Mouse (Mus musculus) hindbrain, embryonic 16.5 days (tissue): ENCODE results near the gene Atp1b3. TPM values are rescaled to one million over a fixed set of nuclear protein-coding genes. Genes with fewer than 3 reads are reported as not detected.
"Not testable (repeated sequence)": the region's sequence is repeated elsewhere in the genome, so short reads cannot be mapped to it uniquely, and the experiment has no call there.

Source experiments
- ATAC-seq: fragments of 200-750 bp; cut with Nextera tagmentation; 2 replicates; pipeline ENCODE4 v1.8.0; 2017; ENCODE audit warnings: moderate TSS enrichment, moderate library complexity
- H3K27ac ChIP-seq: fragments of 300-500 bp; sonication (generic); 2 replicates; pipeline ENCODE4 v1.5.1; 2014; ENCODE audit warnings: low read depth, mild to moderate bottlenecking, control low read depth, low read length, moderate library complexity
- H3K27me3 ChIP-seq: fragments of 300-500 bp; sonication (generic); replicated peaks from 2 replicates; pipeline ENCODE4 v1.6.1; 2014; ENCODE audit warnings: low read length; ENCODE audit not compliant: control insufficient read depth, insufficient read depth
- H3K36me3 ChIP-seq: fragments of 300-500 bp; sonication (generic); 2 replicates; pipeline ENCODE4 v1.6.1; 2014; ENCODE audit warnings: mild to moderate bottlenecking, low read length, moderate library complexity, mixed read lengths; ENCODE audit not compliant: control insufficient read depth, insufficient read depth
- H3K4me1 ChIP-seq: fragments of 300-500 bp; sonication (generic); 2 replicates; pipeline ENCODE4 v1.6.1; 2014; ENCODE audit warnings: low read depth, low read length; ENCODE audit not compliant: control insufficient read depth, insufficient read depth
- H3K4me2 ChIP-seq: fragments of 300-500 bp; sonication (generic); 2 replicates; pipeline ENCODE4 v1.6.1; 2014; ENCODE audit warnings: mild to moderate bottlenecking, low read length, control low read depth, moderate library complexity
- H3K4me3 ChIP-seq: fragments of 300-500 bp; sonication (generic); 2 replicates; pipeline ENCODE4 v1.5.1; 2014; ENCODE audit warnings: mild to moderate bottlenecking, low read length, control low read depth, moderate library complexity
- H3K9ac ChIP-seq: fragments of 300-500 bp; sonication (generic); 2 replicates; pipeline ENCODE4 v1.6.1; 2014; ENCODE audit warnings: low read depth, mild to moderate bottlenecking, control low read depth, low read length, moderate library complexity
- H3K9me3 ChIP-seq: fragments of 300-500 bp; sonication (generic); 2 replicates; pipeline ENCODE4 v1.6.1; 2014; ENCODE audit warnings: mild to moderate bottlenecking, low read length, moderate library complexity; ENCODE audit not compliant: control insufficient read depth
- WGBS: fragments of 180-500 bp; shearing (Covaris S2); extraction: QIAGEN DNeasy Blood & Tissue Kit; methylation state at CpG from one replicate; pipeline ENCODE4 v1.1.7; 2014; 5-methylcytosine and 5-hydroxymethylcytosine counted together
- polyA plus RNA-seq: library from polyadenylated mRNA; unstranded; fragments of >200 nt; fragmentation: Nextera tagmentation; extraction: Ambion mirVana; gene quantifications from 2 replicates; pipeline ENCODE4 v1.2.1, GENCODE M21; 2015

The Atp1b3 gene
- 193 and 199 TPM in 2 replicates for polyA plus RNA-seq

GRCm38 (mm10) chr9:96364141-96364838 is at the start of gene Atp1b3:
Atp1b3 (minus strand) TSS chr9:96364442.
- ATAC-seq, result peak; percentile 98
- Histone ChIP-seq H3K4me3 (peak within 1 kb of the TSS; percentile 89), H3K9ac (peak within 1 kb of the TSS; percentile 91), H3K36me3 (no peaks in the 10 kb centered on the region), H3K4me2 (peak within 1 kb of the TSS; percentile 67), H3K9me3 (no peaks in the 10 kb centered on the region), H3K4me1 (peaks cover 12% of the 10 kb centered on the region), H3K27ac (peak within 1 kb of the TSS; percentile 90), H3K27me3 (no peaks in the 10 kb centered on the region)
- WGBS, result under 1% methylated on average over 62 of the region's 81 CpGs

GRCm38 (mm10) chr9:96412821-96413405 is 48.7 kb upstream of the Atp1b3 start:
- Histone ChIP-seq H3K36me3 (no peaks in the 10 kb centered on the region), H3K4me3 (no peak overlapping the region), H3K4me1 (no peaks in the 10 kb centered on the region), H3K9me3 (no peaks in the 10 kb centered on the region), H3K27ac (no peak overlapping the region), H3K4me2 (no peak overlapping the region), H3K27me3 (no peaks in the 10 kb centered on the region), H3K9ac (no peak overlapping the region)
- 67% methylated on average over 9 of the region's 9 CpGs for WGBS
- no peak for ATAC-seq

GRCm38 (mm10) chr9:96404312-96404711 is 40.1 kb upstream of the Atp1b3 start:
- Histone ChIP-seq H3K36me3 (no peaks in the 10 kb centered on the region), H3K27me3 (no peaks in the 10 kb centered on the region), H3K4me2 (no peak overlapping the region), H3K4me3 (no peak overlapping the region), H3K9ac (no peak overlapping the region), H3K27ac (no peak overlapping the region), H3K4me1 (no peaks in the 10 kb centered on the region), H3K9me3 (no peaks in the 10 kb centered on the region)
- WGBS, result 90% methylated on average over 3 of the region's 3 CpGs
- ATAC-seq, result no peak

GRCm38 (mm10) chr9:96399916-96400315 is 35.7 kb upstream of the Atp1b3 start:
- not testable (repeated sequence) for ATAC-seq, H3K36me3 ChIP-seq, H3K4me1 ChIP-seq, H3K4me2 ChIP-seq, H3K9me3 ChIP-seq, H3K4me3 ChIP-seq, H3K27ac ChIP-seq, H3K27me3 ChIP-seq, H3K9ac ChIP-seq
- 97% methylated on average over 3 of the region's 3 CpGs for WGBS

GRCm38 (mm10) chr9:96399425-96399878 is 35.2 kb upstream of the Atp1b3 start:
- H3K4me1 ChIP-seq, result no peaks in the 10 kb centered on the region
- ATAC-seq, result no peak
- no peaks in the 10 kb centered on the region for H3K9me3 ChIP-seq
- H3K4me3 ChIP-seq, result no peak overlapping the region
- H3K27me3 ChIP-seq, result no peaks in the 10 kb centered on the region
- 76% methylated on average over 6 of the region's 6 CpGs for WGBS
- H3K27ac ChIP-seq, result no peak overlapping the region
- no peaks in the 10 kb centered on the region for H3K36me3 ChIP-seq
- no peak overlapping the region for H3K9ac ChIP-seq
- H3K4me2 ChIP-seq, result no peak overlapping the region

GRCm38 (mm10) chr9:96398614-96399013 is 34.4 kb upstream of the Atp1b3 start:
- H3K9me3 ChIP-seq, result no peaks in the 10 kb centered on the region
- ATAC-seq, result no peak
- H3K4me1 ChIP-seq, result no peaks in the 10 kb centered on the region
- H3K36me3 ChIP-seq, result no peaks in the 10 kb centered on the region
- no peak overlapping the region for H3K9ac ChIP-seq
- H3K4me3 ChIP-seq, result no peak overlapping the region
- H3K27ac ChIP-seq, result no peak overlapping the region
- 36% methylated on average over 4 of the region's 4 CpGs for WGBS
- no peaks in the 10 kb centered on the region for H3K27me3 ChIP-seq
- H3K4me2 ChIP-seq, result no peak overlapping the region

- Histone ChIP-seq H3K9ac (no peak overlapping the region), H3K4me2 (no peak overlapping the region), H3K4me1 (no peaks in the 10 kb centered on the region), H3K9me3 (no peaks in the 10 kb centered on the region), H3K4me3 (no peak overlapping the region), H3K36me3 (no peaks in the 10 kb centered on the region), H3K27ac (no peak overlapping the region), H3K27me3 (no peaks in the 10 kb centered on the region)
- no peak for ATAC-seq
- 29% methylated on average over 8 of the region's 8 CpGs for WGBS
Measured at GRCm38 (mm10) chr9:96398165-96398564, 33.9 kb upstream of the Atp1b3 start.

GRCm38 (mm10) chr9:96394910-96395690 is 30.9 kb upstream of the Atp1b3 start:
- ATAC-seq, result no peak
- H3K9me3 ChIP-seq, result no peaks in the 10 kb centered on the region
- 74% methylated on average over 14 of the region's 16 CpGs for WGBS
- no peaks in the 10 kb centered on the region for H3K4me1 ChIP-seq
- no peak overlapping the region for H3K27ac ChIP-seq
- H3K4me3 ChIP-seq, result no peak overlapping the region
- no peak overlapping the region for H3K4me2 ChIP-seq
- H3K36me3 ChIP-seq, result no peaks in the 10 kb centered on the region
- no peaks in the 10 kb centered on the region for H3K27me3 ChIP-seq
- no peak overlapping the region for H3K9ac ChIP-seq

- 88% methylated on average over 2 of the region's 2 CpGs for WGBS
- no peaks in the 10 kb centered on the region for H3K9me3 ChIP-seq
- no peaks in the 10 kb centered on the region for H3K27me3 ChIP-seq
- H3K27ac ChIP-seq, result no peak overlapping the region
- H3K4me1 ChIP-seq, result no peaks in the 10 kb centered on the region
- H3K36me3 ChIP-seq, result no peaks in the 10 kb centered on the region
- no peak for ATAC-seq
- H3K4me3 ChIP-seq, result no peak overlapping the region
- H3K4me2 ChIP-seq, result no peak overlapping the region
- H3K9ac ChIP-seq, result no peak overlapping the region
Measured at GRCm38 (mm10) chr9:96393731-96394235, 29.5 kb upstream of the Atp1b3 start.
